29 mouse cellular contexts compared by ENCODE assay signal in genomic region chr14:75690428-75690827, GRCm38 (mm10). TPM values are rescaled to one million over a fixed set of nuclear protein-coding genes. Genes with fewer than 3 reads are reported as not detected.
DNase-seq lines count a peak whose midpoint lies in the region; ATAC-seq lines count a peak whose summit lies in the region.
"Had no signal": no experiment of that assay in that cellular context is flagged by ENCODE, and none has a peak within 500 bp of the region (broad histone marks: within the 10 kb centered on the region; RNA-seq: fewer than 3 reads in every experiment).

No protein-coding gene starts in this region.

- no peaks in the 10 kb centered on the region for H3K9me3 ChIP-seq in forebrain, embryonic 14.5 days (replicated peaks; ENCODE audit: control insufficient read depth, low read length)
- no peaks in the 10 kb centered on the region for H3K9me3 ChIP-seq in forebrain, embryonic 16.5 days (ENCODE audit: control insufficient read depth, low read length)
- H3K9me3 ChIP-seq in midbrain, embryonic 16.5 days (replicated peaks; ENCODE audit: control insufficient read depth, low read length, poor library complexity, severe bottlenecking): no peaks in the 10 kb centered on the region
- H3K9me3 ChIP-seq: heart, embryonic 10.5 days; heart, embryonic 13.5 days had no signal

- H3K4me1 ChIP-seq in forebrain, embryonic 14.5 days (ENCODE audit: control insufficient read depth, insufficient read depth, low read length): no peaks in the 10 kb centered on the region
- peaks cover 3% of the 10 kb centered on the region; the same call in 1 of the 2 replicates for H3K4me1 ChIP-seq in forebrain, embryonic 16.5 days (replicated peaks; ENCODE audit: control insufficient read depth, insufficient read depth, low read length)
- no peaks in the 10 kb centered on the region for H3K4me1 ChIP-seq in midbrain, embryonic 16.5 days (ENCODE audit: control insufficient read depth, insufficient read depth, low read length)
- H3K4me1 ChIP-seq: heart, embryonic 10.5 days; heart, embryonic 13.5 days had no signal

- H3K27ac ChIP-seq in forebrain, embryonic 14.5 days (ENCODE audit: low read depth, low read length): no peak overlapping the region
- no peak overlapping the region for H3K27ac ChIP-seq in forebrain, embryonic 16.5 days (ENCODE audit: low read length)
- no peak overlapping the region for H3K27ac ChIP-seq in midbrain, embryonic 16.5 days (ENCODE audit: low read length)
- H3K27ac ChIP-seq: heart, adult 2 months; heart, embryonic 10.5 days; heart, embryonic 13.5 days; hindbrain, embryonic 14.5 days; hindbrain, postnatal 0 days had no signal

- no peak overlapping the region for H3K4me3 ChIP-seq in forebrain, embryonic 14.5 days (ENCODE audit: low read depth, low read length)
- H3K4me3 ChIP-seq in forebrain, embryonic 16.5 days (replicated peaks; ENCODE audit: low read length): no peak overlapping the region
- H3K4me3 ChIP-seq in midbrain, embryonic 16.5 days (ENCODE audit: low read depth, low read length): no peak overlapping the region
- H3K4me3 ChIP-seq: heart, adult 2 months; heart, embryonic 10.5 days; heart, embryonic 13.5 days had no signal

- H3K9ac ChIP-seq in forebrain, embryonic 14.5 days (ENCODE audit: low read length): no peak overlapping the region
- no peak overlapping the region for H3K9ac ChIP-seq in forebrain, embryonic 16.5 days (replicated peaks; ENCODE audit: low read depth, low read length)
- H3K9ac ChIP-seq in midbrain, embryonic 16.5 days (ENCODE audit: low read depth, low read length): no peak overlapping the region
- H3K9ac ChIP-seq: heart, embryonic 13.5 days; hindbrain, embryonic 14.5 days had no signal

- DNase-seq in forebrain, embryonic 14.5 days (ENCODE audit: low spot score): peak; percentile 14
- no peak for DNase-seq in frontal cortex, postnatal 25 days (ENCODE audit: low spot score in 2 of 2)
- DNase-seq in brain, embryonic 18.5 days (ENCODE audit: low read depth, low spot score): peak; percentile 40
- DNase-seq: adrenal gland, postnatal 10 days; adrenal gland, postnatal 36 days; cerebellum, adult 18-20 months; cerebellum, adult 9-10 months; cerebellum, postnatal 14 days; gastrocnemius, postnatal 25 days; heart, adult 2 months; heart, postnatal 14 days; heart, postnatal 4 days; kidney, adult 18-20 months had no signal

- no peaks in the 10 kb centered on the region for H3K27me3 ChIP-seq in forebrain, embryonic 14.5 days (replicated peaks; ENCODE audit: control insufficient read depth, insufficient read depth, low read length)
- no peaks in the 10 kb centered on the region for H3K27me3 ChIP-seq in forebrain, embryonic 16.5 days (replicated peaks; ENCODE audit: control insufficient read depth, insufficient read depth, low read length)
- no peaks in the 10 kb centered on the region for H3K27me3 ChIP-seq in midbrain, embryonic 16.5 days (ENCODE audit: control insufficient read depth, insufficient read depth, low read depth, low read length)
- H3K27me3 ChIP-seq: heart, embryonic 13.5 days had no signal

- no peak overlapping the region for H3K4me2 ChIP-seq in forebrain, embryonic 14.5 days (ENCODE audit: low read length)
- no peak overlapping the region for H3K4me2 ChIP-seq in forebrain, embryonic 16.5 days (ENCODE audit: low read length)
- no peak overlapping the region for H3K4me2 ChIP-seq in midbrain, embryonic 16.5 days (ENCODE audit: low read length)
- H3K4me2 ChIP-seq: heart, embryonic 13.5 days; hindbrain, embryonic 14.5 days had no signal

- no peak for ATAC-seq in forebrain, embryonic 14.5 days
- ATAC-seq in forebrain, embryonic 16.5 days: no peak
- ATAC-seq in frontal cortex, adult (ENCODE audit: low TSS enrichment): peak; percentile 70
- no peak for ATAC-seq in midbrain, embryonic 16.5 days
- ATAC-seq: hindbrain, postnatal 0 days; inflammation-experienced regulatory T-cells, adult 6 months; intestine, embryonic 16.5 days had no signal

- no peaks in the 10 kb centered on the region for H3K36me3 ChIP-seq in forebrain, embryonic 14.5 days (ENCODE audit: control insufficient read depth, insufficient read depth, low read length)
- no peaks in the 10 kb centered on the region for H3K36me3 ChIP-seq in forebrain, embryonic 16.5 days (ENCODE audit: control insufficient read depth, insufficient read depth)
- H3K36me3 ChIP-seq in midbrain, embryonic 16.5 days (ENCODE audit: control insufficient read depth, insufficient read depth, low read length): no peaks in the 10 kb centered on the region
- H3K36me3 ChIP-seq: heart, embryonic 10.5 days; heart, embryonic 13.5 days had no signal

- 95% methylated on average over 2 of the region's 2 CpGs for WGBS in forebrain, embryonic 14.5 days
- WGBS in forebrain, embryonic 16.5 days: 81% methylated on average over 2 of the region's 2 CpGs
- WGBS in midbrain, embryonic 16.5 days: 79% methylated on average over 2 of the region's 2 CpGs

RNA-seq across cellular contexts. Expression of gene Erich6b, which starts 48.4 kb away (rescaled TPM):
- not detected in 2 replicates for polyA plus RNA-seq in forebrain, embryonic 14.5 days (2014; fragmentation: Nextera tagmentation; extraction: Ambion mirVana)
- not detected in 2 replicates for polyA plus RNA-seq in forebrain, embryonic 16.5 days (2015; fragmentation: Nextera tagmentation; extraction: Ambion mirVana)
- not detected in 2 replicates for polyA plus RNA-seq in midbrain, embryonic 16.5 days (2015; fragmentation: Nextera tagmentation; extraction: Ambion mirVana)
- polyA plus RNA-seq: embryonic facial prominence, embryonic 11.5 days; embryonic facial prominence, embryonic 14.5 days; forebrain, embryonic 11.5 days; frontal cortex, adult 2 months; gonadal fat pad, adult 2 months; heart, adult 2 months; heart, embryonic 10.5 days; heart, embryonic 13.5 days; heart, embryonic 16.5 days; hindbrain, embryonic 11.5 days; hindbrain, embryonic 14.5 days; hindbrain, postnatal 0 days; inflammation-experienced regulatory T-cells, adult 6 months; intestine, embryonic 16.5 days had no signal

Comparison
In these comparisons a context has a peak if more than half of its experiments do, and no peak if none do; other contexts are left out.
1. DNase-seq: peak in forebrain, embryonic 14.5 days (single experiment) and brain, embryonic 18.5 days (single experiment); none in frontal cortex, postnatal 25 days (0 of 2).